Mouse (Mus musculus) fat pad, adult 2 months (tissue): Measurements from ENCODE around the gene Cstad.

Experiments
- DNase-seq: peaks from one replicate; pipeline ENCODE4 v3.0.0-alpha.2; 2011; ENCODE audit warnings: low read depth, low spot score; ENCODE audit errors: extremely low read depth

Cstad gene

DNA sequence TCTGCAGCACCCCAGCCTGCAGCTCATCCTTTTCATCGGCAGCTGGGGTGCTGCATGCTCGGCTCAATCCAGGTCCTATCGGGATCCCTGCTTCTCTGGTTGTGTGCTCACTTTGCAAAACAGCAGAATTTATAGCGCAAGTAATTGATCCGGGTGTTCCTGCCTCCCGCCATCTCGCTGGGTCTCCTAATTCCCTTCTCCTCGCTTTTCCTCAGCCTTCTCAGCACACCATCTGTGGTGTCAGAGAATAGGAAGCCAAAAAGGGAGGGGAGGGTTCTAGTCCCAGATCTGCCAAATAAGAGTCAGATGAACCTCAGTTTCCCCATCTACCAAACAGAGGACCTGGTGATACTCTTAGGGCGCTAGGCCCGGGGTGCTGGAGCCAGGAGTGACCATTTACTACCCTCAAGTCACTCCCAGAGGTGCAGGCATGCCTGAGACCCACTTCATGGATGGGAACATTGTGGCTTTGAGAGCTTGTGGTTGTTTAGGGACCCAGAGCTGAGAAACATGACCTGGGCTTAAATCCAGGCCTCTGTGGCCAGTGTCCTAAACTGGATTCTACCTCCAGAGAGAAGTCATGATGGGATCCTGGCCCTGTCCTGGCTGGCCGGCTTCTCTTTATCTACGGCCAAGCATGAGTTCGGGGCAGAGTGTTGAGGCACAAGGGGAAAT lies 1.1 kb upstream of the Cstad start:
- DNase-seq: no peak

DNA sequence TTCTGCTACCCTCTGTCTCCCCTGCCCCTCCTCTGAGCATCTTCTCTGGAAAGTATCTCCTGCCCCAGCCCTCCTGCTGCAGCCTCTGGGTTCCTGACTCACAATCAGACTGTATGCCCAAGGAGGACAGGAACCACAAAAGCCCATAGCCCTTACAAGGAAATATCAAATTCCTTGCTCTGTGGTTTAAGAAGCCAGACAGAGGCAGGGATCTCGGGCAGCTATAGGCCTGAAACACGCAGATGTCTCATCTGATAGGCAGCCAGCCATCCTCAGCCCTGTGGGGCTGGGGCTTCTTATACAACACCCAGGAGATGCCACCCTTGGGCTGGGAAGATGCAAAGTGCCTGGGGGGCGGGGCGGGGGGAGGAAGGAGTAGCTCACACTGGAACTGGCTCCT lies 956 bp downstream of the Cstad start:
- no peak for DNase-seq

DNA sequence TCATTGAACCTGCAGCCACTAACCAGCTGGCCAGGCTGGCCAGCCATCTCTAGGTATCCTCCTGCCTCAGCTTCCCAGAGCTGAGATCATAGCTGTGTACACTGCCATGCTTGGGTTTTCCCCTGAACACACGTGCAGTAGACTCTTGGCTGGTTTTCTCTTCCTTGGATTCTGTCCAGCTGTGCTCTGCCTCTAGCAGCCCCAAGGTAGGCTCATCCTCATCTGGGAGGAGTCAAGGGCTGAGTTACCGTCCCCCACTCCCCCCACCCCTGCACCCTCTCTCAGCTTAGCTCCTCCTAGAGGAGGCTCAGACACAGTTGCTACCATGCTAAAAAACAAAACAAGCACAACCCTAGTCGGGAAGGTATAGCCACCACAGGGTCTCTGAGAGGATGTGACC lies 4.8 kb downstream of the Cstad start:
- no peak for DNase-seq

DNA sequence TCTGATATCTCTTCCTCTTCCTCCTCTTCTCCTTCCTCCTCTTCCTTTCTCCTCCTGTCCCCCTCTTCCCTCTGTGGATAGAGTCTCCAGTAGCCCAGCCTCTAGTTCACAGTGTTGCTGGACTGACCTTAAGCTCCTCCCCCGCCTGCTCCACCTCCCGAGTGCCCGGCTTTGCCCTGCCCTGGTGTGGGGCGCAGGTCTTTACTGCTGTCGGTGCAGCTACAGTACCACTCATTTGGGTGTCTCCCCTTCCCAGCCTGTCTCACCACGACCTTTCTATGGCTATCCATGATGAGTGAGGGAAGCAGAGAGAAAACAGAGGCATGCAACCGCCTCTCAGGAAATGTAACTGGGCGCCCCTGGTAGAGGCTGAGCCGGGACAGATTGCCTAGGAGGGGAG lies 5.5 kb downstream of the Cstad start:
- no peak for DNase-seq

DNA sequence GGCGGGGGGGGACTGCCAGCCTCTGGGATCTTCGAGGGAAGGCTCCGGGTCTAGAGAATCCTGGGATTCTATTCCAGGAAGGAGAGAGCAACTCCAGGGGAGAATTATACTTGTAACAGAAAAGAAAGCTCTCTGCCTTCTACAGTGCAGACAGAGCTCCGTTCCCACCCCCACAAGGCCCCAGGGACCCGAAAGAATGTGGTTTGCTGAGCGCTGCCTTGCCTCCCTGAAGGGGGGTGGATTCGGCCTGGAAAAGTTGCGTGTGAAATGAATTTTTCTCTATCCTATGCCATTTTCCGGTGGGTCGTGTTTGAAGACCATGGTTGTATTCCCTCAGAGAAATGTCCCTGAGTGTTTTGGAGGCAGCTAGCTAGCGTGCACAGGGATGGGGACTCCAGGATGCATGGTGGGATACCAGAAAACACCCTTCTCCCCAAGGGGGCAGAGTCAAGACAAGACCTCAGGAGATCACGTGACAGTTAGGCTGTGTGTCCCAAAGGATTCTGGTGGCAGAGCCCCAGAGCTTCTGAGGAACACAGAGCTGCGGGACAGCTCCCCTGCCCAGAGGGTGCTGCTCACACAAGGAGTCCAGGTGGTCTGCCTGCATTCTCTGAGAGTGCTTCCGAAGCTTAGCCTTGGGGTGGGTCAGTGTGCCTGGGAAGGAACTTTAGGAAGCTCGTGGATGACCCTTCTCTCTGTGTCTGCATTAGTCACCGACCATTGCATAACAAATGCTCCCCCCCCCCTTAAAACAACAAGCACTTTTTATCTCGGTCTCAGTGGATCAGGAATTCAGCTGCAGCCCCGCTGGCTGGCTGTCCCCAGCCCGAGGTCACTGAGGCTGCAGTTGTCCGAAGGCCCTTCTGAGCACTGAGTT lies 6.4 kb downstream of the Cstad start:
- DNase-seq: no peak

DNA sequence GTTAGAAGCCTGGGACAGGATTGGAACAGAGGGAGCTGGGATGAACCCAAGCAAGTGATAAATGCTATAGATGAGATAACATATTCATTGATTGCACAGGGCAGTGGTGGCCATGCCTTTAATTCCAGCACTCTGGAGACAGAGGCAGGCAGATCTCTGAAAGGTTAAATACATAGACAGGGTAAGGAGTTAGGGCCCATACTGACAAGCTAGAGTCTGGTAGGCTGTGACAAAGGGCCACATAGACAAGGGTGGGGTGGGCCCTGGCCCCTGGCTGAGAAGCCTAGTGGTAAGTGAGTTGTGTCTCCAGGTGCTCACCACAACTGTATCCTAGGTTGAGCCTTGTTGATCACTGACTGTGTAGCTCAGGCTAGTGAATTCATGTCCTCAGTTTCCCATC lies 7.6 kb downstream of the Cstad start:
- DNase-seq: no peak

DNA sequence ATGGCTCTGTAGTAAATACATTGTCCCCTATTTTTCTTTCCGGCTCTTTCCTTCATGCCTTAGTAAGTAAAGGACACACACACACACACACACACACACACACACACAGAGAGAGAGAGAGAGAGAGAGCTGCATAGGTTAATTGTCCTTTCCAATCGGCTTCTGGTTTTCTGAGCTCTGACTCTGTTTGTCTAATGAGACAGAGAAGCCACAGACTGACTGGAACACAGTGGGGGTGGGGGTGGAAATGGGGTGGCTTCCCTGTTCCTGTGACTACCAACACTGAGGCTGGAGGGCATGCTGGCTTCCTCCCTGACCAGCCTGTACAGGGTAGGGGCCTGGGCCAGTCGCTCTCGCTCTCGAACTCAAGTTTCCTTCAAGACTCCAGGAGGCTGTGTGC lies 8.9 kb downstream of the Cstad start:
- no peak for DNase-seq

DNA sequence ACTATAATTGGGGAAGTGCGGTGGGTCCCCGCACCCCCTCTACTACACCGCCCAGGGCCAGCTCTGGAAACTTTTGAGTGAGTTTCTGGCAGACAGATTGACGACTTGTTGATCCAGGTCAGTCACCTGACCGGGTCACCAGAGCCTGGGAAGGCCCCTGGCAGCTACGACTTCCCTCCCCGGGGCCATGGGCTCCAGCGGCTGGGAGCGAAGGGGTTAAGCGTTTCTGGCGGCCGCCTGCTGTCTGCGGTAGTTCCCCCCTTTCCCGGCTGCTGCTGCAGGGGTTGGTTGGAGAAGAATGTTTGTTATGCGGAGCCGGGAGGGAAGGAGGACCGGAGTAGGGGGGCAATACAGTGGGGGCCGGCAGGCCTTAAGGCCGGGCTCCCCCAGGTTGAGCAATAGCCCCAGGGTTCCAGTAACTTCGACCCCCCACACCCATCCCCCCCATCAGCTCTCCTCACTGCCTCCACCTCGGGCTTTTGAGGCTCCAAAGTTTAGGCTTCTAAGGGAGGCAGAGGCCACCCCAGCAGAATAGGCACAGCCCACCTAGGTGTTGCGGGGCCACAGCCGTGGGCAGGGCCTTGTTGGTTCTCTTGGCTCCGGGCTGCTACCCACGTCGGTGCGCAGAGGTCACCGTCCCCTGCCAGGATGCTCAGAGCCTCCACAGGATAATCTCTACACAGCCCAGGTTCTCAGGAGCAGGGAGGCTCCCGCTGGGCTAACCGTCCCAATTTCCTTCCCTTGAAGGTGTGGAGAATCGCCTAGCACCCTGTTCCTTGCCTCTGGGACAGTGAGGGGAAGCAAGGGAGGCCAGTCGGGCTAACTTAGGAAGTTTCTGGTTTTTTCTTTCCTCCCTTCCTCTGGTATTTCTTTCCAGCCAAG lies 10.3 kb downstream of the Cstad start:
- DNase-seq: no peak

DNA sequence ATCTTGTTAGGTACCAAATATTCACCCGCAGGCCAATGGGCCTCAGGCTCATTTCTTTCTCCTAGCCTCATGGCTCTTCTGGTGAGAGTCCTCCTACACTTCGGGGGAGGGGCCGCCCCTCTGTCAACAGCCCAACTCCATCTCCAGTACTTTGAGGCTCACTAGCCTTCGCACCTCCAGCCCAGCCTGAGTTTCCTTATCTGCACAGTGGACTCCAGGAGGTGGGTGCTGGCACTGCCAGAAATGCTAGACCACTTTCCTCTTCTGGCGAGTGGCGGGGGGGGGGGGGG lies 10.9 kb downstream of the Cstad start:
- DNase-seq: no peak

DNA sequence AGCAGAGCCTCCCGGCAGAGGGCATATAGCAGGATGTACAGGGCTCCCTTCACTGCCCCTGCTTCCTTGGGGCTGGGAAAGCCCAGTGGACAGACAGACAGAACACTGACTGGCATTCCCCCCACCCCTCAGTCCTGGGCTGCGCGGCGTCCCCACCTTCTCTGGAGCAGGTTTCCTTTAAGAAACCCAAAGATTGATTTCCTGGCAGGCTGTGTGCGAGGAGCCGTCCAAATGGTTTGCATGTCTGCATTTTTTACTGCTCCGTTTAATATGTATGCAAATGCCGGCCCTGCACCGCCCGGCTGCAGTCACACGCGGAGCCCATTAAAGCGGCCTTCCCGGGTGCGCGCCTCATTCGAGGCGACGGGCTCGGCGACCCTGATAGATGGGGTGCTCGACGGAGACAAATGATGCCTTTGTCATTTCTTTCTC lies 11.8 kb downstream of the Cstad start:
- DNase-seq: no peak

DNA sequence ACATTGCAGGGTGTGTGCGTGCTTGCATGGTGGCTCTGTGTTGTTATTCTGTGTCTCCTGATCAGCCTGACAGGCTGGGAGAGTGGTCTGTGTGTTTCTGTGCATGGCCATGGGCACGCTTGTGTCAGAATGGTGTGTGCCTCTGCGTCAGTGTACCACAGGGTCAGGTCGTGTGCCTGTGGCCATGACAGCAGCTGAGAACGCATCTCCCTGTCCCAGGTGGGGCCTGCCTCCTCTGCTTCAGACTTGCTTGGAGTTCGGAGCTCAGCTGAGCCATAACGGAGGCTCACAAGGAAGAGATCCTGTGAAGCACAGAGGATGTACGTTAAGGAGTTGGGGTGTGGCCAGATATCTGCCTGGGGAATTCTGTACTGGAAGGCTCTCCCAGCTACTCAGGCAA lies 13.1 kb downstream of the Cstad start:
- DNase-seq: no peak

DNA sequence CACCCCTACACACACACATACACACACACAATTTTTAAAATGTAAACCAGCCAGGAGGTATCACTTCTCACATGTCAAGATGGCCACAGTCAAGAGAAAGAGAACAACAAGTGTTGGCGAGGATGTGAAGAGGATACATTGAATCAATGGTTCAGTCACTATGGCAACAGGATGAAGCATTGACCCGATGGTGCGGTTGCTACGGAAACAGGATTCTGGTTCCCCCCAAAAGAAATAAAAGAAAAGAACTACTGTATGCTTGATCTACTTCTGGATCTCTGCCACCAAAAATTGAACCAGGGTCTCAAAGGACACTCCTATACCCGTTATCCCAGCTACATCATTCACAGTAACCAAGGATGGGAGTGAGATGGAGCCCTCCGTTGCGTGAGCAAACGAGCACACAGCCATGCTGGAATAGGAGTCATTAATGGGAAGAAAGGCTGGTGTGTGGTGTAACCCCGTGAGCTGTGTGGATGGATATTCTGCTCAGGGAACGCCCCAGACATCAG lies 13.9 kb downstream of the Cstad start:
- no peak for DNase-seq

DNA sequence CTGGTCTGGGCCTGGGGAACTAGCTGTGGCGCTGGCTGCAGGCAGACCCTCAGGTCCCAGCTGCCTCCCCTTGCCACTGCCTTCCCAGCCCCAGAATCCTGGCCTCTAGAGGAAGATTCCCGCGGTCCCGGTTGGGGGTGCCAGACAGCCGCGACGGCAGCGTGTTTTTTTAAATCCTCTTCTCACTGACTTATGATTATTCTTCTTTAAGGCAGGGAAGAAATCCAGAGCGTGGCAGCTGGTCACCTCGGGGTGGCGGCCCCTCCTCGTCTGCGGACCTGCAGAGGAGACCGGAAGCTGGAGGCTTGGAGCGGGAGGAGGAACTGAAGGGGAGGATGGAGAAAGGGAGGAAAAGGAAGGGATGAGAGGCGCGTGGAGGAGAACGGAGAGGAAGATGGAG lies 18.7 kb downstream of the Cstad start:
- no peak for DNase-seq

DNA sequence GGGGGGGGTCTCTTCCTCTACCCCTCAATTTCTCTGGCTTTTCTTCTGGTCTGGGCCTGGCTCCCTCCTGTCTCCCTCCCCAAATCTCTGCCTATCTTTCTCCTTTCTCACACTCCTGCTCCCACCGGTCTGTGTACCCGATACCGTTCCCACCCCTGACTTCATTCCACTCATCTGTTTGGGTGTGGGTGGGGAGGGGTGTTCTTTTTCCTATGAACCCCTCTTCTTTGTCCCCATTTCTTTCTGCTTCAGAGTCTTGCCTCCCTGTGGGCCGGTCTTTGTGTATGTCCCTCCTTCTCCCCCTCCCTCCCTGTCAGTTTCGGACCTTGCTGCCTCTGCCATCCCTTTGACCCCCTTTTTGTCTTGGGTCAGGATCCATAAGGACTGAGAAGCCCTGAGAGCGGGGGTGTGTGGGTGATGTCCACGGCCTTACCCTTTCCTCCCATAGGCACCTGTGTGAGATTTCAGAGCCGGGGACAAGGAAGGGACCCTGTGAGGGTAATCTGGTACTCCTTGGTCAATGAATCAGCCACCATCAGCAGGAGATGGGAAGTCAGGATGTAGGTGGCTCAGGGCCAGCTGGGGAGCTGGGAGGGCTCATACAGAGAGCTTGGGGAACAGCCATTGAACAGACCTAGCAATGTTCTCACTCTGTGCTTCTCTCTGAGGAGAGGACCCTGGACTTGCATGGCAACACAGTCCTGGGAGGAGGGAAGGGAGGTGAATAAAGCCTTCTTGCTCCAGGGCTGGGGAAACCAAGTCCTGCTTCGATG lies 19.5 kb downstream of the Cstad start:
- DNase-seq: no peak

DNA sequence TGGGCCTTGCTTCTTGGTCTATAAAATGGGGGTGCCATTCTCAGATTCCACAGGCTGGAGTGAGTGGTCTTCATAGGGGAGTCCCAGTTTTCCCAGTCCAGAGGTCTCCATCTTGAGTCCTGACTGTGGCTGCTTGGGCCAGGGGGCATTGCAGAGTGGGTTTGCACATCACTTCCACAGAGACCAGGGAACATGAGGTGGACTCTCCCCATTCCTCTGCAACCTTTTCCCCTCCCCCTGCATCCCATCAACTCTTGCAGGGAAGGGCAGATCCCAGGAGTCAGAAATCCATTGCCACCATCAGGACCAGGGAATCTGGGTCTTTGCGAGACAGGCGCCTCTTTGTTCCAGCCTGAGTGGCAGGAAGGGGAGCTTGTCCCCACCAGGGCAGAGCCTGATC lies 21.0 kb downstream of the Cstad start:
- DNase-seq: no peak

DNA sequence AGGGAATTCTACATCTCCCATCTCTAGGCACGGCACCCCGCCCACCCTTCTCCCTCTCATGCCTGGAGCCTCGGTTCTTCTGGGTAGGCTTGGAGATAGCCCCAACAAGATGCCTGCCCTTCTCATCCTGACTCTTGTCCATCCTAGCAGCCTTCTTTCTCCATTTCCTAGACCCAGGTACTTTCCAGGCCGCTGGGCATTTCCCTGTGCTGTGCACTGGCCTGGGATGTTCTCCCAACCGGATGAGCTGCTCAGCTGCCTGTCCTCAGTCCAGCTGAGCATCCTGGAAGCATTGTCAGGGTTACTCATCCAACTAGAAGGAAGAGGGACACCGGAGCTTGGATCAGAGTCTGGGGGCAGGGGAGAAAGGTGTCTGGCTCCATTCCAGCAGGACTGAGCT lies 21.6 kb downstream of the Cstad start:
- no peak for DNase-seq

DNA sequence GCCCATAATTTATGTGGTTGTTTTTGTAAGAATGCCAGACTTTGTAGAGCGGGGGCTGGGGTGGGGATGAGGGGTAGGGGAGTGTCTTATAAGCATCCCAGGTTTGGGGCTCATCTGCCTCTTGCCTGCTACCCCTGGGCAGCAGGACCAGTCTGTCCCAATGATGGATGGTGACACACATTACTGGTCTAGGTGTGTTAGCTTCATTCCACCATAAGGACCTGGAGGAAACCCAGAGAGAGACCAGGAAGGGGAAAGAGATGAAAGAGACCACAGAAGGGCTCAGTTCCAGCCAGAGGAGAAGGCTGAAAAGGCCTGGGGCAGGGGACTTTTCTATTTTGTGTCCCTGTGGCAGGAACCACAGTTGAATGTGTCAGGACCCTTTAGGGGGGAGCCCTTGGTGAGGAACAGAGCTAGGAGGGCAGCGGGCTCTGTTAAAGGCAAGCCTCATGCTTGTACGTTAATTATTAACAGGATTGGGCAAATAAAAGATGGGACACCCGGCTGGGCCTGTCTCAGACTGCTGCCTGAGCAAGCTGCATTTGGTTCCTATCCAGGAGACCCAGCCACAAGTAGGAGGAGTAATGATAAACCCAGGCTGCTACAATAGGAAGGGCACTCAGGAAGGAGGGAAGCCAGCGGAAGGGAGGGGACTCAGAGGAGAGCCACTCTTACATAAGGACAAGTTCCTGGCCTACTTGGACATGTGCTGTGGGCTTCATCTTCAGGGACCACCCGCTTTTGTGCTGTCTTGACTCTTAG lies 23.8 kb downstream of the Cstad start:
- DNase-seq: no peak

DNA sequence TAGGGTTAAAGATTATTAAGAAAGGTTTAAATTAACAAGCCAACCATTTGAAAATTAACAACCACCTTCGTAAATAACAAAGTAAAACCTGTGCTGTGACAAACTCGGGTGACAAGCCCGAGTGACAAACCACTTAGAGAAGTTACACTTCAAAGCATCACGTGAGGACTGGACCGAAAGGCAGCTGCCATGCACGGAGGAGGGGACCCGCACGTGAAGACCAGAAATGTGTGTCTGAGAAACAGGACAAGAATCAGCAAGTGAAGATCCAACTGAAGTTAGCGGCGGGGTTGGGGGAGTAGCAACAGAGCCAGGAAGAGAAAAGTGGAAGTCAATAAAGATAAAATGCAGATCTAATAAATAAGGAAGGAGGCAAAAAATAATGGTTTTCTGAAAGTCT lies 29.0 kb downstream of the Cstad start:
- no peak for DNase-seq

DNA sequence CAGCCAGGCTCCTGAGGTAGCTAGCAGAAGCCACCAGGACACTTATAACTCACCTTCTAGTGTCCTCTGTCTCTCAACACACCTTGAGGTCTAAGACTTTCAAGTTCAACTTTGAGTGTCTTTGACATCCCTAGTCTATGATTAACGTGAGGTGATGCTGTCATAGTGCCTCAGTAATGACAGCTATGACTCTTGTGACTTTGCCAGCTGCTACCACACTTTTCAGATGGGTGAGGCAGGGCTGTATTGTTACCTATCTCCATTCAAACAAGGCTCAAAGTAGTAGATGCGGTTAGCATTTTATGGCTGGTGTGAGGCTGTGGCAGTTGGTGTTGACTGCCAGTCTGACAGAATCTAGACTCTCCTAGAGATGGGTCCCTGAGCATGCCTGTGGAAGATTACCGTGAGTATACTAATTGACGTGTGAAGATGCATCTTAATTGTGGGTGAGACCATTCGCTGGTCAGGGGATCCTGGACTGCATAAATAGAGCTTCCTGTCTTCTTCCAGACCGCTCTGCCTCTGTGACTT lies 30.5 kb downstream of the Cstad start:
- DNase-seq: no peak
